Mouse (Mus musculus) NIH3T3 (cell line): ENCODE results near the gene Tecta.

Source experiments
- DNase-seq: peaks from one replicate; pipeline ENCODE4 v3.0.0-alpha.2; 2012; ENCODE audit warnings: low read depth

The Tecta gene

GRCm38 (mm10) chr9:42399829-42400228, at the start of gene Tecta:
TSS of gene Tecta (minus strand) at chr9:42399929.
- no peak for DNase-seq

- no peak for DNase-seq
Observed at GRCm38 (mm10) chr9:42449043-42449442, 49.3 kb upstream of the Tecta start.

GRCm38 (mm10) chr9:42442100-42442499, 42.4 kb upstream of the Tecta start:
- no peak for DNase-seq

DNA sequence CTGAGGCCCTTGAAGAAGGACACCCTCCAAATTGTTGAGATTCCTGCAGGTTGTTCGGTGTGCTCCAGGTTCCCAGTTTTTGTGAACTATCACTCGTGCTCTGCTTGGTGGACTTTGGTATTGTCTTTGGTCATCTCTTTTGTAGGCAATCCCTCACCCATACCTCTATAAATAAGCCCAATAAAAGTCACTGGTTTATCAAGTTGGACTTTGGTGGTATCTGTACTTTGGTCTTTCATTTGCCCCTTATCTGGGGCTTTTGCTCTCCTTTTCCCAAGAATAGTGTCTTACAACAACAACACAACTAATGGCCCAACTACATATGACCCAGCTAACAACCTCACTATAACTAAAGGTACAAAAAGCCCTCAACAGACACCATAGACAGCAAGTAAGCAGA, 41.5 kb upstream of the Tecta start:
- no peak for DNase-seq

GRCm38 (mm10) chr9:42439446-42439845, 39.7 kb upstream of the Tecta start:
- DNase-seq, result no peak

GRCm38 (mm10) chr9:42432155-42432554, 32.4 kb upstream of the Tecta start:
- DNase-seq, result peak; percentile 4

- no peak for DNase-seq
Observed at GRCm38 (mm10) chr9:42431606-42432005, 31.9 kb upstream of the Tecta start.

DNA sequence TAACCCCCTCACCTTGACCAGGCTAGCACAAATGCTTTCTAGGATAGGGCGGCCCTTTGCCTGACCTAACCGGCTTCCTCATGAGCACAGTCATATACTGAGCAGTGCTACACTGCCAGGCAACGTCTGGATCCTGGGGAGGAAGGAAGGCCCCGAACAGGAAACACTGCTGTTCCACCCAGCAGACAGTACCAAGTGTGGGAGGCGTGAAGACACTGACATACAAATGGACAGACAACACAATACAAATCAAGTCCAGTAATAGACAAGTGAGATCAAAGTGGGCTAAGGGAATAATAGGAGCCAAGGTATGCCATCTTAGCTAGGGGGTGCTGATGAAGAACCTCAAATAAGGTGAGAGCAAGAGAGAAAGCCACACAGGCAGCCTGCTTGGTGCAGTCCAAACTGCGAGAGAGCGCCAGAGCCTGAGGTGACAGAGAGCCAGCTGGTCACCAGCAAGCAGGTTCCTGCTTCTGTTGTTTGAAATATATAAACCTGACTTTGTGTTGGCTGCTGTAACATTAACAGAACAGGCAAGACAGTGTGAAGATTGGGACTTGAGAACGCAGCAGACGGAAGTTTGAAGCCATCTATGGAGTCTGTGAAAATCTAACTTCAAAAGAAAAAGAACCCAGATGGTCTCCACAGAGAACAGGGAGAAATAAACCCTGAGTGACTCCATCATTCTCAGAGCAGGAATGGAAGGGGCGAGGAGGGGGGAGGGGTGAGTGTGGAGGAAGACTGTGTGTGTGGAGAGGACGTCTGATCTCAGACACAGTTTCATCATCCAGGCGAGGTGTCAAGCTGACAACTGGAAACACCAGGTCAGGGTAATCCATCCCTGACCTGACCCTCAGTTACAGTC, 28.6 kb upstream of the Tecta start:
- DNase-seq, result no peak

GRCm38 (mm10) chr9:42426661-42427358, 27.1 kb upstream of the Tecta start:
- DNase-seq, result no peak

DNA sequence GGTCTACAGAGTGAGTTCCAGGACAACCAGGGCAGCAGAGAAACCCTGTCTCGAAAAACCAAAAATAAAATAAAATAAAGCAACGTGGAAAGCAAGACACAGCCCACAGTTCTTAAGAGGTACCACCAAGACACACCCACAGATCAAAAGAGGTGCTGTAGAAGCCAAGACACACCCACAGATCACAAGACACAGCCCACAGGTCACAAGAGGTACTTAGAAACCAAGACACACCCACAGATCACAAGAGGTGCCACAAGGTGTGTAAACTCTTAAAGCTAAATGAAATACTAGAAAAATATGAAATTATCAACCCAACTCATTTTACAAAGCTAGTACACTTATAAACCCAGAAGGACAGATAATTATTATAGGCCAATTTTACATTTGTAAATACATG, 23.9 kb upstream of the Tecta start:
- DNase-seq, result no peak

DNA sequence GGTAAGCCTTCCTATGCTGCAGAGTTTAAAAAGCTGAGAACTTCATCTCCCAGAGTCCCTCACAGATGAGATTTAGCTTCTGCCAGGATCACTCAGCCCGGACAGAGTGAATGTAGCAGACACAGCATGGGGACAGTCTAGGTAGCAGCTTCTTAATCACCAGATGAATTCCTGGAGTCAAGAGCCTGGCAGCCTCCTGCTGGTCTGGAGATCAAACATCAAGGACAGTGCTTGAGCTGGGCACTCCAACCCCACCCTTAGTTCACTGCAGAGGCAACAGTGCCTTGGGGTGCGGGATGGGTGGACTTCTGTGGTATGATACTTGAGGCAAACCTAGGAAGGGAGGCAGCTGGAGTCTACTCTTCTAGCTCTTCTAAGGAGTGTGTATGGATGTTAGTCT, 20.0 kb upstream of the Tecta start:
- DNase-seq, result no peak

GRCm38 (mm10) chr9:42418786-42419185, 19.1 kb upstream of the Tecta start:
- no peak for DNase-seq

DNA sequence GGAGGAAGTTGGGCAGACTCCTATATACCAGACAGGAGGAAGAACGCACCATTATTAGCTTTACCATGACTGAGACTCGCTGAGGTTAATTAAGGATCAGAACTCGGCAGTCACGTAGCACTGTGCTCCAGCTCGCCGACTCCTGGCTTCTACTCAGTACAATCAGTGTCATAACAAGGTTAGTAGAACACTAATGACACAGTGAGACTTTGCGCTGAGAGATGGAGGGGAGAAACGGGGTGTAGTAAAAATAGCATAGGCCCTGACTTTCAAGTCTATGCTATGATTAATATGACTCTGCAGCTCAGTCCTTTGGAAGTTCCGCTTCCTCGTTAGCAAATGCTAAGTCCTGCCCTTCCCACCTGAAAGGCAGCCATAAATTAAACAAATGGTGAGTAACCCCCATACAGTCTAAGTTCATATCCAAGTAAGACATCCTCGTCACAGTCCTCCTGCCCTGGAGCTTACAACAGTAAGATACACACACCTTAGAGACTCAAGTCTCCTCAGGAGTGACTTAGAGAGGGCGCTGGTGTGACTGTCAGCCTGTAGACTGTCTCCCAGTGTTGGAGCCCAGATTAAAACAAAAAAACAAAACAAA, 17.7 kb upstream of the Tecta start:
- DNase-seq, result no peak

DNA sequence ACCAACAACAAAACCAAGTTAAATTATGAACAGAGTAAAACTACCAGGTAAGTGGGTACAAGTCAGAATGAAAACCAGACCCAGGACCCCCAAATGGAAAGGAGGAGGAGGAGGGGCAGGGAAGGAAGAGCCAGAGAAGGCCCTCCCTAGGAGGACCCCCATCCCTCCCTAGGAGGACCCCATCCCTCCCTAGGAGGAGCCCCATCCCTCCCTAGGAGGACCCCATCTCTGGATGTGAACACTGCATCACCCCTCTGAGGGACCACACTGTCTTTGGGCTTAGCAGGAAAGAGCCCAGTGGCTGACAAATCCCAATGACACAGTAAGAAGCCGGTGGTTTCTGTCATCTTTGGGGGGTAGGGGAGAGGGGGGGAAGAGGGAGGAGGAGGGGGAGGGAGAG, 15.5 kb upstream of the Tecta start:
- no peak for DNase-seq

- no peak for DNase-seq
Observed at GRCm38 (mm10) chr9:42413345-42413744, 13.6 kb upstream of the Tecta start.

GRCm38 (mm10) chr9:42411296-42411695, 11.6 kb upstream of the Tecta start:
- DNase-seq, result no peak

DNA sequence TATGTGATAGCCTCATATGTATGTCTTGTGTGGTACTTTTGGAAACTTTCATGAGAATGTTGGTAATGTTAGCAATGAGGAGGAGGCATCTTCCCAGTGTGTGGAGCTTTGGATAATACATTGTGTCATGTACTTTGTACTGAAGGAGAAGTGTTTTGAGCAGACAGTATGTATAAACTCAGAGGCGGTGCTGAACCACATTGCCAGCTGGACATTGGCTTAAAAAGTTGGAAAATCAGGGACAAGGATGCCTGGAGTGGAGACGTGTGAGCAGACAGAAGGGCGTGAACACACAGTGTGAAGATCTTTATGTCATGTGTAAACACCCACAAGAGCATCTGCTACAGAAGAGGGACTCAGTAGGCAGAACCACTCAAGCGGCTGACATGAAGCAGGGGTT, 6.0 kb upstream of the Tecta start:
- no peak for DNase-seq

GRCm38 (mm10) chr9:42401486-42401885, 1.8 kb upstream of the Tecta start:
- no peak for DNase-seq

DNA sequence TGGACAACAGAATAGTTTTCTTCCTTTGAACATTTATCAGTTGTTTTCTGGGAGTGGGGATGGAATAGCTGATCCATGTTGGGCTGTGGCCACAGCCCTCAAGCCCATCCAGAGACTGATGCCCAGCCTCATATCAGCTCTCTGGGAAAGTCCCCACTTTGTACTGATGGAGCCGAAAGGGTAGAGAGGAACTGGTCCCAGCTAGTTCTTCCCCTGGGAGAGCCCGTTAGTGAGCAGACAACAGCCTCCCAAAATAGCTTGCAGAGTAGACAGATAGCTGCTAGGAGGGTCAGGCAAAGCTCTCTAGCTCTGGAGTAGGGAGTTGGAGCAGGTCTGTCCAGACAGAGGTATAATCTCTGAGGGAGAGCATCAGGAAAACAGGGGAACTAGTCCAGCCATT, 3.6 kb downstream of the Tecta start:
- DNase-seq, result no peak

DNA sequence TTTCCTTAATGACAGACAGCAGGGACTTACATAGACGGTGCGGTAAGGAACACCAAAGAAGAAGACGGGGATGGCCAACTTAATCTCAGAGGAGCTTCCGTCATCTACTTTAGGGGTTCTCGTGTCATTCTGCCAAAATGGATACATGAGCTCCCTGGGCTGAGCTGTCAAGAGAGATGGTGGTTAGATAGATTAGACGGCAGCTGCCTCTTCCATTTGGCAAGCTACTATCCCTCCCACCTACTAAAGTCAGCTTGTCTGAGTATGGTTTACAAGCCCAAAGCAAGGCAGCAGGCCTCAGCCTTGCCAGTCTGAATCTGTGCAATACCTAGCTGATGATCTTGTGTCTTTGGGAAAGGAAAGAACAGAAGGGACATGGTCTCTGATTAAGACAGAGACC, 4.8 kb downstream of the Tecta start:
- no peak for DNase-seq

DNA sequence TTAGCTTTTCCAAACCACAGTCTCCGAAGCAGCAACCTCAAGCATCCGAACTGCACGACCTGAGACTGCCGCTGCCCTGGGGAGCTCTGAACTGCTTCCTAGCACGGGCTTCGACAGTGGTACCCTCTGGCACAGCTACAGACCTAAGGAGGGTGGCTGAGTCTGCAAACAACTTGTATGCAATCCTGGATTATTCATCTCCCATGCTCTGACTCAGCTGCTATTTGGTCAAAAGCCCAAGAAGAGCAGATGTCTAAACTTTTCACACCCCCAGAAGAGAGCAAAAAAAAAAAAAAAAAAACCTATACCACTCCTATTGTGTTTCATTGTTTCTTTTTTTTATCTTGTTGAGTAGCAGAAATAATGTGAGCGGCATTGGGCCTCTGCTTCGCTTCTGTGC, 5.4 kb downstream of the Tecta start:
- DNase-seq, result peak; percentile 73

DNA sequence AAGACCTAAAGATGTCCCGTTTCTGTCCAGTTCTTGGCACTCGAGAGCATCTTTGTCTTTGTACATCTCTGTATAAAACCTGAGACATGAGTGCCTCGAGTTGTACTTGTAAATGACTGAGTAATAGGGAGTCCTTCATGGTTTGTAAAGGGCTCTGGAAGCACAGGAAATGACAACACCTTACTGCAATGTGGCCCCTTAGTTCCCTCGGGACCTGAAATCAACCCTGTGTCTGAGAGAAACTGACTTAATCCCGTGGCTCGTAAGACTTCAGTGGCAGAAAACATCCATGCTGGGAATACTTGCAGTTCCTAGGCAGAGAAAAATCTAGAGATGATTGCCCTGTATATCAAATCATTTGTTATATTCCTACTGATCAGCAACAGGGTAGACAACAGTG, 6.8 kb downstream of the Tecta start:
- DNase-seq, result peak; percentile 48

DNA sequence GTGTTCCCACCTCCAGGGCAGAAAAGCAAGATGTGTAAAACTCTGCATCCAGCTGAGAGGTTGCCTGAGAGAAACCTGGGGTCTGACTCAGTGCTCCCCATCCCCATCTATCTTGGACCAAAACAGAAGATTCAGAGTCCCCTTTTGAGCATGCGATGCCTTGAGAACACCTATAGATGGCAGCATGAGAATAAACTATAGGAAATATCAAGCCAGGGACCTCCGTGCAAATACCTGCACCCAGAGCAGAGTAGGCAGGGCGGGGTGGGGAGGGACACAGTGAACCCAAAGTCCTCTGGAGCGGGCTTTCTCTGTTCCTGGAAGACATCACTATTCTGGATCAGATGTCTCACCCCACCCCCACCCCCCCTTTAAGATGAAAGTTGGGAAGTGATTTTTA, 11.2 kb downstream of the Tecta start:
- DNase-seq, result peak; percentile 44
